Comparison of ENCODE assay signal across 8 mouse cellular contexts in the genomic region with DNA sequence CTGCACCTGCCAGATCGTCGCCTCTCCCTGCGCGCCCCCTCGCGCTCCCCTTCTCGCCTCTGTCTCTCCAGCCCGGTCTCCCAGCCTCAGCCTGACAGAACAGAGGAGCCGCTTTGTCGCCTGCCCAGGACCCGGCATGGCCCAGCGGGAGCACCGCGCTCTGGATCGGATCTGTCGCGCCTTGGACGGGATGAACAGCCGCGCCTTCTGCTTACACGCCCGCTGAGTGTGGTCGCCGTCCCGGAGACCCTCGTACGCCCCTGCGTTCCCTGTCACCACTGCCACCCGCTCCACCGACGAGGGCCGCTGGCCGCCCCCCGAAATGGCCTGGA. TPM values are rescaled to one million over a fixed set of nuclear protein-coding genes. Genes with fewer than 3 reads are reported as not detected.
A peak's percentile ranks its signal among the peaks of the same experiment; 100 is the strongest.
DNase-seq lines count a peak whose midpoint lies in the region; ATAC-seq and TF ChIP-seq lines count a peak whose summit lies in the region.

No protein-coding gene starts in this region.

- peak overlapping the region; percentile 73 for H3K9ac ChIP-seq in lung, embryonic 15.5 days
- peak overlapping the region; percentile 80 for H3K9ac ChIP-seq in forebrain, embryonic 11.5 days (ENCODE audit: low read length)
- peak overlapping the region; percentile 53 for H3K9ac ChIP-seq in intestine, postnatal 0 days (ENCODE audit: low read depth, low read length)
- peak overlapping the region; percentile 95 for H3K9ac ChIP-seq in neural tube, embryonic 13.5 days

- TF ChIP-seq CTCF in intestine, postnatal 0 days (IDR thresholded peaks at IDR 0.05; ENCODE audit: low read depth), result no peak

- H3K9me3 ChIP-seq in lung, embryonic 15.5 days, result no peaks in the 10 kb centered on the region
- no peaks in the 10 kb centered on the region for H3K9me3 ChIP-seq in forebrain, embryonic 11.5 days (ENCODE audit: control insufficient read depth, low read length)
- H3K9me3 ChIP-seq in intestine, postnatal 0 days (ENCODE audit: control insufficient read depth), result no peaks in the 10 kb centered on the region
- no peaks in the 10 kb centered on the region for H3K9me3 ChIP-seq in neural tube, embryonic 13.5 days

- peaks cover 51% of the 10 kb centered on the region for H3K27me3 ChIP-seq in lung, embryonic 15.5 days
- H3K27me3 ChIP-seq in forebrain, embryonic 11.5 days (ENCODE audit: control insufficient read depth, insufficient read depth, low read length), result peaks cover 17% of the 10 kb centered on the region
- H3K27me3 ChIP-seq in intestine, postnatal 0 days (replicated peaks; ENCODE audit: control insufficient read depth, insufficient read depth, low read length), result peaks cover 44% of the 10 kb centered on the region
- peaks cover 7% of the 10 kb centered on the region; the same call in 1 of the 2 replicates for H3K27me3 ChIP-seq in neural tube, embryonic 13.5 days

- H3K4me2 ChIP-seq in lung, embryonic 15.5 days, result peak overlapping the region; percentile 97
- peak overlapping the region; percentile 98 for H3K4me2 ChIP-seq in forebrain, embryonic 11.5 days (ENCODE audit: low read depth, low read length, severe bottlenecking)
- H3K4me2 ChIP-seq in intestine, postnatal 0 days (replicated peaks; ENCODE audit: low read depth), result peak overlapping the region; percentile 94
- H3K4me2 ChIP-seq in neural tube, embryonic 13.5 days, result peak overlapping the region; percentile 82

- peak overlapping the region; percentile 92 for H3K27ac ChIP-seq in lung, embryonic 15.5 days
- 0 out of 2 replicates have a peak overlapping the region, but pooled peaks have one; percentile 46 for H3K27ac ChIP-seq in forebrain, embryonic 11.5 days (ENCODE audit: low read depth, low read length)
- no peak overlapping the region; the same call in 1 of the 2 replicates for H3K27ac ChIP-seq in intestine, postnatal 0 days (ENCODE audit: low read depth, low read length)
- peak overlapping the region; percentile 97 for H3K27ac ChIP-seq in neural tube, embryonic 13.5 days (replicated peaks)

- H3K36me3 ChIP-seq in lung, embryonic 15.5 days, result no peaks in the 10 kb centered on the region
- no peaks in the 10 kb centered on the region for H3K36me3 ChIP-seq in forebrain, embryonic 11.5 days (ENCODE audit: control insufficient read depth, insufficient read depth, low read length)
- H3K36me3 ChIP-seq in intestine, postnatal 0 days (ENCODE audit: control insufficient read depth, insufficient read depth), result no peaks in the 10 kb centered on the region
- peaks cover 23% of the 10 kb centered on the region for H3K36me3 ChIP-seq in neural tube, embryonic 13.5 days

- H3K4me3 ChIP-seq in lung, embryonic 15.5 days, result peak overlapping the region; percentile 68
- H3K4me3 ChIP-seq in forebrain, embryonic 11.5 days (ENCODE audit: low read depth, low read length), result peak overlapping the region; percentile 63
- peak overlapping the region; percentile 53 for H3K4me3 ChIP-seq in intestine, postnatal 0 days (ENCODE audit: low read depth, low read length)
- peak overlapping the region; percentile 82 for H3K4me3 ChIP-seq in neural tube, embryonic 13.5 days

- DNase-seq in lung, postnatal 36 days, result no peak
- DNase-seq in forebrain, embryonic 11.5 days (ENCODE audit: low spot score), result no peak
- no peak for DNase-seq in T-cell, adult 2 months (ENCODE audit: low spot score)
- no peak for DNase-seq in thymus, postnatal 25 days
- no peak for DNase-seq in urinary bladder, adult 2 months (ENCODE audit: low spot score)

- 2% methylated on average over 26 of the region's 34 CpGs for whole genome bisulfite sequencing in lung, embryonic 15.5 days
- under 1% methylated on average over 33 of the region's 34 CpGs for WGBS in forebrain, embryonic 11.5 days
- under 1% methylated on average over 31 of the region's 34 CpGs for WGBS in intestine, postnatal 0 days
- under 1% methylated on average over 31 of the region's 34 CpGs for WGBS in neural tube, embryonic 13.5 days

- ATAC-seq in lung, embryonic 15.5 days (ENCODE audit: borderline replicate concordance, extremely low read depth, low FRiP score, low TSS enrichment), result no peak
- ATAC-seq in forebrain, embryonic 11.5 days (replicated peaks; ENCODE audit: low FRiP score), result no peak
- no peak for ATAC-seq in intestine, postnatal 0 days
- no peak for ATAC-seq in neural tube, embryonic 13.5 days (ENCODE audit: low read depth)

- H3K4me1 ChIP-seq in lung, embryonic 15.5 days, result peaks cover 44% of the 10 kb centered on the region
- peaks cover 10% of the 10 kb centered on the region; the same call in 1 of the 2 replicates for H3K4me1 ChIP-seq in forebrain, embryonic 11.5 days (replicated peaks; ENCODE audit: control insufficient read depth, insufficient read depth, low read length)
- H3K4me1 ChIP-seq in intestine, postnatal 0 days (replicated peaks; ENCODE audit: control insufficient read depth, insufficient read depth, low read length), result peaks cover 11% of the 10 kb centered on the region; the same call in 1 of the 2 replicates
- peaks cover 68% of the 10 kb centered on the region for H3K4me1 ChIP-seq in neural tube, embryonic 13.5 days (replicated peaks)

RNA-seq across cellular contexts. Expression of a gene that starts 0.8 kb away (rescaled TPM):
- 6.1 and 6.2 TPM in 2 replicates for polyA plus RNA-seq in lung, embryonic 15.5 days (2015; fragmentation: Nextera tagmentation; extraction: Ambion mirVana)
- 11.2 and 14.4 TPM in 2 replicates for polyA plus RNA-seq in forebrain, embryonic 11.5 days (2014; fragmentation: Nextera tagmentation; extraction: Ambion mirVana)
- polyA plus RNA-seq in intestine, postnatal 0 days (2015; fragmentation: Nextera tagmentation; extraction: Ambion mirVana), result 2.5 and 3.3 TPM in 2 replicates
- polyA plus RNA-seq in neural tube, embryonic 13.5 days (2015; fragmentation: Nextera tagmentation; extraction: Ambion mirVana), result 50.3 and 51.3 TPM in 2 replicates
- 8.1 and 8.9 TPM in 2 replicates for polyA plus RNA-seq in urinary bladder, adult 2 months (2012; rRNA removed)
